Mouse (Mus musculus) stomach, postnatal 0 days (tissue): ENCODE results near the gene Galntl6.

Experiments
- CTCF ChIP-seq: IDR thresholded peaks from 2 replicates; pipeline ENCODE4 v1.5.1; 2016; ENCODE audit warnings: antibody characterized with exemption, low read depth, mild to moderate bottlenecking, moderate library complexity
- EP300 ChIP-seq: optimal IDR thresholded peaks from 2 replicates; pipeline ENCODE3; 2016; ENCODE audit warnings: antibody characterized with exemption

DNA sequence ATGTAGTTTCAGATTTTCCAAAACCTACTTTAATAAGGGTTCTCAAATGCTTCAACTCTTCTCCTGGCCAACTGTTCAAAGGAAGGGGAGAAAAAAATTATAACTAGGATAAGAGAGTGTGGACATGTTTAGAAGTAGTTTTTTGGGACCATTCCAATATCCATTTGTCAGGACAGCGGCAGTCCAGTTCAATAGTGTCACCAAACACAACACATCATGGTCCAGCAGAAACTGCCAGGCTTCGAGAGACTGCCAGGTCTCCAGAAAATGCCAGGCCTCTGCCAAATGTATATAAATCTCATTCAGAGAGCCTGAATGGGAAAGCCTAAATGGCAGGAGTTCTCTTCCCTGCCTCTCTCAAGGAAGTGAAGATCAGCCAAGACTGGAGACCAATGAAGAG lies 469.7 kb downstream of the Galntl6 start:
- TF ChIP-seq CTCF (no peak), EP300 (no peak)
